Mouse (Mus musculus): ENCODE measurements at regions not wholly inside any gene's neighbourhood (a gene's known extent, or its start where the extent isn't known, plus 50 kb on each side); places are given as distances from the start of the nearest gene placed in this dataset.

- Histone ChIP-seq H3K4me3 (ENCODE audit: insufficient read depth, low read depth, low read length) (no peak overlapping the region), H3K27ac (ENCODE audit: insufficient read depth, low read depth, low read length) (no peak overlapping the region), H3K4me1 (ENCODE audit: control insufficient read depth, insufficient read depth, low read length) (0 out of 2 replicates have a peak, but pooled peaks cover 2% of the 10 kb centered on the region)
- WGBS, result 62% methylated on average over 12 of the region's 12 CpGs
- TF ChIP-seq CTCF (IDR thresholded peaks at IDR 0.05; ENCODE audit: insufficient read depth, low read depth, low read length), result no peak
- TF ChIP-seq POLR2A (IDR thresholded peaks at IDR 0.05; ENCODE audit: insufficient read depth, low read depth, low read length), result no peak
Measured at GRCm38 (mm10) chr3:50983962-50984765, 240.1 kb upstream of the Noct start.

GRCm38 (mm10) chr3:50987821-50988220 is 236.4 kb upstream of the Noct start:
- H3K4me1 ChIP-seq (ENCODE audit: control insufficient read depth, insufficient read depth, low read length), result 0 out of 2 replicates have a peak, but pooled peaks cover 2% of the 10 kb centered on the region
- H3K27ac ChIP-seq (ENCODE audit: insufficient read depth, low read depth, low read length), result no peak overlapping the region
- WGBS, result 95% methylated on average over 12 of the region's 12 CpGs
- TF ChIP-seq POLR2A (IDR thresholded peaks at IDR 0.05; ENCODE audit: insufficient read depth, low read depth, low read length) (no peak), CTCF (IDR thresholded peaks at IDR 0.05; ENCODE audit: insufficient read depth, low read depth, low read length) (no peak)
- H3K4me3 ChIP-seq (ENCODE audit: insufficient read depth, low read depth, low read length), result no peak overlapping the region

GRCm38 (mm10) chr3:50990810-50991209 is 233.4 kb upstream of the Noct start:
- no peaks in the 10 kb centered on the region for H3K4me1 ChIP-seq (ENCODE audit: control insufficient read depth, insufficient read depth, low read length)
- no peak overlapping the region for H3K27ac ChIP-seq (ENCODE audit: insufficient read depth, low read depth, low read length)
- H3K4me3 ChIP-seq (ENCODE audit: insufficient read depth, low read depth, low read length), result no peak overlapping the region
- WGBS, result 91% methylated on average over 11 of the region's 11 CpGs
- TF ChIP-seq CTCF (IDR thresholded peaks at IDR 0.05; ENCODE audit: insufficient read depth, low read depth, low read length), result no peak
- no peak for TF ChIP-seq POLR2A (IDR thresholded peaks at IDR 0.05; ENCODE audit: insufficient read depth, low read depth, low read length)

- no peak overlapping the region for H3K27ac ChIP-seq (ENCODE audit: insufficient read depth, low read depth, low read length)
- no peak overlapping the region for H3K4me3 ChIP-seq (ENCODE audit: insufficient read depth, low read depth, low read length)
- no peaks in the 10 kb centered on the region for H3K4me1 ChIP-seq (ENCODE audit: control insufficient read depth, insufficient read depth, low read length)
- TF ChIP-seq POLR2A (IDR thresholded peaks at IDR 0.05; ENCODE audit: insufficient read depth, low read depth, low read length) (no peak), CTCF (IDR thresholded peaks at IDR 0.05; ENCODE audit: insufficient read depth, low read depth, low read length) (no peak)
- 58% methylated on average over 9 of the region's 9 CpGs for WGBS
Measured at GRCm38 (mm10) chr3:50992581-50993313, 231.5 kb upstream of the Noct start.

GRCm38 (mm10) chr3:50999745-51000144 is 224.5 kb upstream of the Noct start:
- 81% methylated on average over 3 of the region's 3 CpGs for WGBS
- TF ChIP-seq POLR2A (IDR thresholded peaks at IDR 0.05; ENCODE audit: insufficient read depth, low read depth, low read length) (no peak), CTCF (IDR thresholded peaks at IDR 0.05; ENCODE audit: insufficient read depth, low read depth, low read length) (no peak)
- H3K4me1 ChIP-seq (ENCODE audit: control insufficient read depth, insufficient read depth, low read length), result no peaks in the 10 kb centered on the region
- no peak overlapping the region for H3K27ac ChIP-seq (ENCODE audit: insufficient read depth, low read depth, low read length)
- no peak overlapping the region for H3K4me3 ChIP-seq (ENCODE audit: insufficient read depth, low read depth, low read length)

GRCm38 (mm10) chr3:51000938-51001337 is 223.3 kb upstream of the Noct start:
- Histone ChIP-seq H3K4me1 (ENCODE audit: control insufficient read depth, insufficient read depth, low read length) (no peaks in the 10 kb centered on the region), H3K4me3 (ENCODE audit: insufficient read depth, low read depth, low read length) (no peak overlapping the region), H3K27ac (ENCODE audit: insufficient read depth, low read depth, low read length) (no peak overlapping the region)
- WGBS, result 96% methylated on average over 7 of the region's 7 CpGs
- TF ChIP-seq CTCF (IDR thresholded peaks at IDR 0.05; ENCODE audit: insufficient read depth, low read depth, low read length) (no peak), POLR2A (IDR thresholded peaks at IDR 0.05; ENCODE audit: insufficient read depth, low read depth, low read length) (no peak)

- Histone ChIP-seq H3K27ac (ENCODE audit: insufficient read depth, low read depth, low read length) (no peak overlapping the region), H3K4me1 (ENCODE audit: control insufficient read depth, insufficient read depth, low read length) (no peaks in the 10 kb centered on the region), H3K4me3 (ENCODE audit: insufficient read depth, low read depth, low read length) (no peak overlapping the region)
- WGBS, result 71% methylated on average over 6 of the region's 6 CpGs
- TF ChIP-seq CTCF (IDR thresholded peaks at IDR 0.05; ENCODE audit: insufficient read depth, low read depth, low read length), result no peak
- TF ChIP-seq POLR2A (IDR thresholded peaks at IDR 0.05; ENCODE audit: insufficient read depth, low read depth, low read length), result no peak
Measured at GRCm38 (mm10) chr3:51002662-51003061, 221.6 kb upstream of the Noct start.

- no peak overlapping the region for H3K27ac ChIP-seq (ENCODE audit: insufficient read depth, low read depth, low read length)
- 77% methylated on average over 8 of the region's 8 CpGs for WGBS
- TF ChIP-seq POLR2A (IDR thresholded peaks at IDR 0.05; ENCODE audit: insufficient read depth, low read depth, low read length), result no peak
- TF ChIP-seq CTCF (IDR thresholded peaks at IDR 0.05; ENCODE audit: insufficient read depth, low read depth, low read length), result no peak
Measured at GRCm38 (mm10) chr3:51003506-51004170, 220.6 kb upstream of the Noct start.

GRCm38 (mm10) chr3:51004216-51004615 is 220.0 kb upstream of the Noct start:
- H3K4me3 ChIP-seq (ENCODE audit: insufficient read depth, low read depth, low read length), result no peak overlapping the region
- WGBS, result 87% methylated on average over 1 of the region's 1 CpGs
- H3K27ac ChIP-seq (ENCODE audit: insufficient read depth, low read depth, low read length), result no peak overlapping the region
- TF ChIP-seq CTCF (IDR thresholded peaks at IDR 0.05; ENCODE audit: insufficient read depth, low read depth, low read length) (no peak), POLR2A (IDR thresholded peaks at IDR 0.05; ENCODE audit: insufficient read depth, low read depth, low read length) (no peak)
- H3K4me1 ChIP-seq (ENCODE audit: control insufficient read depth, insufficient read depth, low read length), result no peaks in the 10 kb centered on the region

More at GRCm38 (mm10) chr3:51003506-51004170, 220.6 kb upstream of the Noct start:
- Histone ChIP-seq H3K4me3 (ENCODE audit: insufficient read depth, low read depth, low read length) (no peak overlapping the region), H3K4me1 (ENCODE audit: control insufficient read depth, insufficient read depth, low read length) (no peaks in the 10 kb centered on the region)
